Mouse (Mus musculus) lung, postnatal 0 days (tissue): ENCODE results near the gene Ptpn3.
A peak's percentile ranks its signal among the peaks of the same experiment; 100 is the strongest.

Experiments used
- CTCF ChIP-seq: IDR thresholded peaks from 2 replicates; pipeline ENCODE4 v1.5.1; 2016; ENCODE audit warnings: antibody characterized with exemption, mild to moderate bottlenecking
- EP300 ChIP-seq: IDR thresholded peaks from 2 replicates; pipeline ENCODE4 v1.6.1; 2016; ENCODE audit warnings: antibody characterized with exemption, mild to moderate bottlenecking, control low read depth

DNA sequence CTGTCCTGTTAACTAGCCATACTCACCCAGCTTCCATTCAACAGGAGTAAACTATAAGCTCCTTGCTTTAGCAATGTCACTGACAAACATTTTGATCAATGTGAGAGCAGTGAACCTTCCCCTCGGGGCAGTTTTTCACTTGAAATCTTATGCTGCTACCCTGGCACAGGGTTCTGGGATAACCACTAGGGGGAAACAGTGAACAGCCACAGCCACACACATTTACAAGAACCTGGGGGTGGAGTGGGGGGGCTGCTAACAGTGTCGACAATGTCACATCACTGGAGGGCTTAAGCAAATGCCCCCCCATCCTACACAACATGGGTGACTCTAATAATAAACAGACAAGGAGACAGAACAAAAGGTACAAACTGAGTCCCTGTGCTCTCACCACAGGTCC lies 51.0 kb downstream of the Ptpn3 start:
- TF ChIP-seq CTCF (peak; percentile 66), EP300 (no peak)
